Mouse (Mus musculus) forebrain, postnatal 0 days (tissue): Measurements from ENCODE around the gene Galnt12. TPM values are rescaled to one million over a fixed set of nuclear protein-coding genes. Genes with fewer than 3 reads are reported as not detected.

ENCODE experiments used
- ATAC-seq: fragments of 200-750 bp; cut with Nextera tagmentation; 2 replicates; pipeline ENCODE4 v1.8.0; 2017; ENCODE audit warnings: mild to moderate bottlenecking, moderate library complexity
- DNase-seq: peaks from one replicate; pipeline ENCODE4 v3.0.0-alpha.2; 2015
- H3K27ac ChIP-seq: fragments of 300-500 bp; sonication (generic); 2 replicates; pipeline ENCODE4 v1.5.1; 2014; ENCODE audit warnings: low read depth, mild to moderate bottlenecking, antibody characterized with exemption, low read length, moderate library complexity, mixed read lengths
- H3K27me3 ChIP-seq: fragments of 300-500 bp; sonication (generic); 2 replicates; pipeline ENCODE4 v1.6.1; 2014; ENCODE audit warnings: mild to moderate bottlenecking, low read length, mixed read lengths; ENCODE audit not compliant: insufficient read depth
- H3K36me3 ChIP-seq: fragments of 300-500 bp; sonication (generic); 2 replicates; pipeline ENCODE4 v1.6.1; 2014; ENCODE audit warnings: mild to moderate bottlenecking, moderate library complexity; ENCODE audit not compliant: insufficient read depth
- H3K4me1 ChIP-seq: fragments of 300-500 bp; sonication (generic); 2 replicates; pipeline ENCODE4 v1.6.1; 2014; ENCODE audit warnings: antibody characterized with exemption; ENCODE audit not compliant: insufficient read depth
- H3K4me2 ChIP-seq: fragments of 300-500 bp; sonication (generic); 2 replicates; pipeline ENCODE4 v1.6.1; 2014; ENCODE audit warnings: low read depth, mild to moderate bottlenecking, moderate library complexity
- H3K4me3 ChIP-seq: fragments of 300-500 bp; sonication (generic); 2 replicates; pipeline ENCODE4 v1.5.1; 2014; ENCODE audit warnings: low read depth, low read length, mixed read lengths
- H3K9ac ChIP-seq: fragments of 300-500 bp; sonication (generic); 2 replicates; pipeline ENCODE4 v1.6.1; 2014; ENCODE audit warnings: mild to moderate bottlenecking
- H3K9me3 ChIP-seq: fragments of 300-500 bp; sonication (generic); 2 replicates; pipeline ENCODE4 v1.6.1; 2016; ENCODE audit warnings: low read length
- CTCF ChIP-seq: sonication (generic); IDR thresholded peaks from 2 replicates; pipeline ENCODE4 v1.5.1; 2016; ENCODE audit warnings: antibody characterized with exemption, control low read depth, low read depth
- WGBS: fragments of 180-500 bp; shearing (Covaris S2); extraction: QIAGEN DNeasy Blood & Tissue Kit; methylation state at CpG from one replicate; pipeline ENCODE4 v1.1.7; 2014; 5-methylcytosine and 5-hydroxymethylcytosine counted together
- polyA plus RNA-seq: library from polyadenylated mRNA; unstranded; fragments of >200 nt; fragmentation: Nextera tagmentation; extraction: Ambion mirVana; gene quantifications from 2 replicates; pipeline ENCODE4 v1.2.1, GENCODE M21; 2015
- total RNA-seq: library from RNA; depleted of rRNA; stranded (reverse); fragments of >200 nt; gene quantifications from 2 replicates; pipeline ENCODE4 v1.2.3, GENCODE M21; 2014

Galnt12 gene
- total and polyA plus RNA-seq, 2 experiments from 2014 or later, result 1.2 to 1.4 TPM

DNA sequence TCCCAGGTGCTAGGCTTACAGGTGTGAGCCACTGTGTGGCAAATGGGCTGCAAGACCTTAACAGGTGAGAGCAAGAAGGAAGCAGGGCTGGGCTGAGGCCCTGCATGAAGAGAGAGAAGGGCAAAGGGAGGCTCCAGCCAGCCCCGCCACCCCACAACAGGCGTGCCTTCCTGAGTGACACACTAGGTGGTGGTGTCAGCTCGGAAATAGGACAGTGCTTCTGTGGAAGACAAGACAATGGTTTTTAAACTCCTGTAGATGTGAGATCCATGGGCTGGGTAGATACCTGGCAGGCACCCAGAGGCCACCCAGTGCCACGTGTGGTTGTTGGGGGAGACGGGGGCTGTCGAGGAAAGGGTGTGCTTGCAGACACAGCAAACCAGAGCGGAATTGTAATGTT, 36.8 kb downstream of the Galnt12 start:
- Histone ChIP-seq H3K27ac (no peak overlapping the region), H3K9ac (no peak overlapping the region), H3K4me3 (no peak overlapping the region), H3K27me3 (no peaks in the 10 kb centered on the region), H3K36me3 (no peaks in the 10 kb centered on the region), H3K4me2 (no peak overlapping the region), H3K9me3 (no peaks in the 10 kb centered on the region), H3K4me1 (no peaks in the 10 kb centered on the region)
- peak; percentile 59 for TF ChIP-seq CTCF
- ATAC-seq, result peak; percentile 40
- WGBS, result 66% methylated on average over 7 of the region's 7 CpGs
- peak; percentile 31 for DNase-seq

DNA sequence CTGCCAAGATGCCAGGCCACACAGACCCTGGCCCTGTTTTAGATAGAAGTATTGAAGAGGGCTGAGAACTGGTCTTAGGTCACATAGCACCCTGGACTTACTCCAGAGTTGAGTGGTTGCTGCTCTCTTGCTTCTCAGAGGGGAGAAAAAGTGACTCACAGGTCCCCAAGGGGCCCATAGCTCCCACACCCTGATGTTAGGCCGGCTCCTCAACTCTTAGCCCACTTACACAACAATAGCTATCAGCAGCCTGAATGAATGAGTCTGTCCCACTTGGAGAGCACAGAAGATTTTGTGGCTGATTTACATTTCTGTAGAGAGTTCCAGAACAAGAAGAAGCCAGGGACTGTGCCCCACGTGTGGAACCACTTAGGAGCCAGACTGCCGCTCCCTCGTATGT, 37.9 kb downstream of the Galnt12 start:
- Histone ChIP-seq H3K9me3 (no peaks in the 10 kb centered on the region), H3K27me3 (no peaks in the 10 kb centered on the region), H3K4me1 (no peaks in the 10 kb centered on the region), H3K9ac (no peak overlapping the region), H3K36me3 (no peaks in the 10 kb centered on the region), H3K4me2 (no peak overlapping the region), H3K4me3 (no peak overlapping the region), H3K27ac (no peak overlapping the region)
- ATAC-seq (no peak), DNase-seq (no peak)
- 44% methylated on average over 4 of the region's 4 CpGs for WGBS
- TF ChIP-seq CTCF, result no peak

DNA sequence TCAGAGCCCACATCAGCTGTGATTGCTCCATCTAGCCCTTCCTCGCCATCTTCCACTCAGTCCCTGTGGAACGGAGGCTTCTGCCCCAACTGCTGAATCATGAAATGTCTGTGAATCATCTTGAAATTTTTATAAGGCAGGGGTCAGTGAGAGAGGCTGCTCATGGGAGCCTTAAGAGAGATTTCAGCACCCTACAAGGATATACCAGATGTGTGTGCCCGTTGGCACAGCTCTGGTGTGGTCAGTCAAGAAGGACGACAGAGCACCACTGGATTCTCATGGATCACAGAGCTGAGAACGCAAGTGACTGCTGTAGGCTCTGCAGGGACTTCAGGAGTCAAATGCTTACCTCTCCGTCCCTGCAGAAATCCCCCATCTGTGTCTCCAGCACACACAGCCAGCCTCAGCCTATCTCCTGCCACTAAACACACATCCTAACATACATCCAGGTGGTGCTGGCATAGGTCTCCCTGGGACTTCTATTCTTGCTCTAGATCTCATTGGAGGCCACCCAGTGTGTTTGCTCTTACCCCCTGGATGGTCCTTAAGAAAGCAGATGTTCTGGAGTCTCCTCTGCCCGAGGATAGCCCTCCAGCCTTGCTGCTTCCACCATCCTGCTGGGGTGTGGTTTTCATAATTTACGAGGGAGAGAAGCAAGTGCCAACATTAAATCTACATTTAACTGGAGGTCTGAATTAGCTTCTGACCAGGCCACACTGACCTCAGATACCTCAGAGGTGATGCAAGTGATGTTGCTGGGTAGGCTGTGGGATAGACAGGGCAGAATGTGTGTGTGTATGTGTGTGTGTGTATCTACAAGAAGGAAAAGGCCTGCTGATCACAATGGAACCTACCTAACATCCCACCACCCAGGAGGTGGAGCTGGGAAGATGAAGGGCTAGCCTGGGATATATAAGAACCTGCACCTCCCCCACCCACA, 38.7 kb downstream of the Galnt12 start:
- no peak overlapping the region for H3K4me3 ChIP-seq
- no peak for DNase-seq
- no peak for ATAC-seq
- H3K4me1 ChIP-seq, result no peaks in the 10 kb centered on the region
- H3K9ac ChIP-seq, result no peak overlapping the region
- H3K27me3 ChIP-seq, result no peaks in the 10 kb centered on the region
- H3K27ac ChIP-seq, result no peak overlapping the region
- no peak overlapping the region for H3K4me2 ChIP-seq
- 86% methylated on average over 8 of the region's 8 CpGs for WGBS
- H3K9me3 ChIP-seq, result no peaks in the 10 kb centered on the region
- TF ChIP-seq CTCF, result no peak
- no peaks in the 10 kb centered on the region for H3K36me3 ChIP-seq

DNA sequence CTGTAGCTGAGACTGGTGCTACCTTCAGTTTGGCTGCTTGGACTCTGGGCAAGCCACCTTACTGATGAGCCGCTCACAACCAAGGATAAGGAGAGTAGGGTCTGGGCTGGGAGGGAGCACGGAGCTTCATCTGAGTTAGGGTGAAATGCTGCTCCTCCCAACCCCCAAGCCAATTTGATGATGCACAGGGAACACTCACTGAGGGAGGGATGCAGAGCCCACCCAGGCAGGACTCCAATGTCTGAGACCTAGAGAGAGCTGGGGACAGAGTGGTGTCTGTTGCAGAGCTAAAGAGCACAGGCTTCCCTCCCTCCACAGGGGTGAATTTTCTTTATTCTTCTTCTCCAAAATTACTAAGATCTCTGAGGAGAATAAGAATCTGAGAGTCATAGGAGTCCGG, 40.2 kb downstream of the Galnt12 start:
- Histone ChIP-seq H3K4me2 (no peak overlapping the region), H3K27ac (no peak overlapping the region), H3K36me3 (no peaks in the 10 kb centered on the region), H3K4me1 (no peaks in the 10 kb centered on the region), H3K9me3 (no peaks in the 10 kb centered on the region), H3K9ac (no peak overlapping the region), H3K27me3 (no peaks in the 10 kb centered on the region), H3K4me3 (no peak overlapping the region)
- no peak for ATAC-seq
- no peak for TF ChIP-seq CTCF
- no peak for DNase-seq
- WGBS, result 93% methylated on average over 3 of the region's 3 CpGs

DNA sequence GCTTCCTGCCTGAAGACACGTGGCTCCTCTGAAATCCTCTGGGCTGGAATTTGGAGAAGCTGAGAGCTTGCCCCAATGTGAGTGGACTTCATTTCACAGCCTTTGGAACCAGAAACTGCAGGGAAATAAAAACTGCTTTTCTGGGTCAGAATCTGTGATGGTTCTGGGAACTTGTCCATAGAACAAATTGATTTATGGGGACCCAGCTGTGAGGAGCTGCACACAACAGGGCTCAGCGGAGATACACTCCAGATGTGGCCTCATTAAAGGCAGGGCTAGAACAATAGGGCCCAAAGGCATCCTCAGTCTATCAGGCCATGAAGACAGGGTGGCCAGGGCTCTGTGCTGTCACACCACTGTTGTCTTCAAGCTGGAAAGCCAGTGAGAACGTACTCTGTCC, 40.7 kb downstream of the Galnt12 start:
- H3K9ac ChIP-seq, result no peak overlapping the region
- H3K36me3 ChIP-seq, result no peaks in the 10 kb centered on the region
- no peaks in the 10 kb centered on the region for H3K4me1 ChIP-seq
- H3K9me3 ChIP-seq, result no peaks in the 10 kb centered on the region
- no peak overlapping the region for H3K4me2 ChIP-seq
- no peaks in the 10 kb centered on the region for H3K27me3 ChIP-seq
- no peak for ATAC-seq
- H3K27ac ChIP-seq, result no peak overlapping the region
- no peak for TF ChIP-seq CTCF
- no peak overlapping the region for H3K4me3 ChIP-seq
- DNase-seq, result no peak
- 69% methylated on average over 3 of the region's 3 CpGs for WGBS

DNA sequence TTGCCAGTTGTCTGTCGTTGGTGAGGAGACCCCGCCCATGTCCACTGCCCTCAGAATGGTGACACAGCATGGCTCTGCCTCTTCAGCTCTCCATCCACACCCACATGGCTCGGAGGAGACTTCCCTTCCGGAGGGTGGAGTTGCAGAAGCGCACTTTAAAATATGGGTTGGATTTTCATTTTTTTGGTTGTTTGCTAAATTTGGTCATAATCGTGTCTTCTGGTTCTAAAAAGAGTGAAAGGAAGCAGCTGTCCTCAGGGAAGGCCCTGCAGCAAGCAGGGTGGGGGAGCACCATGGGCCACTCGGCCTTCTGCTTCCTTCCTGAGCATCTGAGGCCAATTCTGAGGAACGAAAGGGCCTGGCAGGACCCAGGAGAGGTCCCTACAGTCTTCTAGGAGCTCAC, 45.0 kb downstream of the Galnt12 start:
- H3K36me3 ChIP-seq, result no peaks in the 10 kb centered on the region
- H3K4me2 ChIP-seq, result no peak overlapping the region
- no peak overlapping the region for H3K27ac ChIP-seq
- H3K4me3 ChIP-seq, result no peak overlapping the region
- DNase-seq, result no peak
- no peaks in the 10 kb centered on the region for H3K4me1 ChIP-seq
- H3K9me3 ChIP-seq, result no peaks in the 10 kb centered on the region
- H3K27me3 ChIP-seq, result no peaks in the 10 kb centered on the region
- no peak for TF ChIP-seq CTCF
- 80% methylated on average over 8 of the region's 8 CpGs for WGBS
- no peak for ATAC-seq
- no peak overlapping the region for H3K9ac ChIP-seq

DNA sequence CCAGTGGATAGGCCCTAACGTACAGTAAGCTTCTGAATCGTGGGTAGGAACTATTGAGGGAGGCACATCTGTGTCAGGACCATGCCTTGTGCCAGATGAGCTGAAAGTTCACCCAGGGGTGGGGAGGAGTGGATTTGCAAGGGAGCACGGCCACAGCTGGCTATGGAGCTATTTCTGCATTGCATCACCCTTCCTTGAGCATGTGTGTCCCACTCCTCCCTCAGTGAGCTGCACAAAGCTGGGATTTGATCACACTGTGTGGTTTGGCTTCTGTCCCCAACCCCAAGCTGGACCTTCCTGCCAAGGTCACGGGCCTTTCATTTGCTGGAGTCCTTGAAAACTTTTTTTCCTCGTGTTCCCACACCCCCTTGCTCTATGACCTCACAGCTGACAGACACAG, 45.8 kb downstream of the Galnt12 start:
- no peaks in the 10 kb centered on the region for H3K36me3 ChIP-seq
- H3K4me2 ChIP-seq, result no peak overlapping the region
- ATAC-seq (no peak), DNase-seq (no peak)
- H3K4me3 ChIP-seq, result no peak overlapping the region
- 78% methylated on average over 5 of the region's 5 CpGs for WGBS
- H3K27ac ChIP-seq, result no peak overlapping the region
- H3K4me1 ChIP-seq, result no peaks in the 10 kb centered on the region
- TF ChIP-seq CTCF, result no peak
- no peak overlapping the region for H3K9ac ChIP-seq
- H3K9me3 ChIP-seq, result no peaks in the 10 kb centered on the region
- no peaks in the 10 kb centered on the region for H3K27me3 ChIP-seq
